Mouse (Mus musculus): ENCODE measurements around the gene Gm17268. TPM values are rescaled to one million over a fixed set of nuclear protein-coding genes. Genes with fewer than 3 reads are reported as not detected.

Gene Gm17268
- polyA plus RNA-seq, 1 experiment from 2014 or later = not detected

- Histone ChIP-seq H3K36me3 (ENCODE audit: control insufficient read depth, insufficient read depth, low read length) (no peaks in the 10 kb centered on the region), H3K27ac (replicated peaks; ENCODE audit: low read depth, low read length) (no peak overlapping the region), H3K4me3 (ENCODE audit: low read depth, low read length) (no peak overlapping the region), H3K9ac (ENCODE audit: low read depth, low read length) (no peak overlapping the region), H3K9me3 (ENCODE audit: control insufficient read depth, low read length) (no peaks in the 10 kb centered on the region), H3K4me1 (ENCODE audit: control insufficient read depth, insufficient read depth, low read length) (no peaks in the 10 kb centered on the region), H3K4me2 (ENCODE audit: low read depth, low read length) (no peak overlapping the region), H3K27me3 (replicated peaks; ENCODE audit: control insufficient read depth, insufficient read depth, low read length) (no peaks in the 10 kb centered on the region)
- no peak for DNase-seq (ENCODE audit: low spot score)
- no peak for ATAC-seq (ENCODE audit: low read depth)
- 66% methylated on average over 3 of the region's 3 CpGs for WGBS
These were observed 834 bp upstream of the Gm17268 start for GRCm38 (mm10) chr11:82039132-82039660.

DNA sequence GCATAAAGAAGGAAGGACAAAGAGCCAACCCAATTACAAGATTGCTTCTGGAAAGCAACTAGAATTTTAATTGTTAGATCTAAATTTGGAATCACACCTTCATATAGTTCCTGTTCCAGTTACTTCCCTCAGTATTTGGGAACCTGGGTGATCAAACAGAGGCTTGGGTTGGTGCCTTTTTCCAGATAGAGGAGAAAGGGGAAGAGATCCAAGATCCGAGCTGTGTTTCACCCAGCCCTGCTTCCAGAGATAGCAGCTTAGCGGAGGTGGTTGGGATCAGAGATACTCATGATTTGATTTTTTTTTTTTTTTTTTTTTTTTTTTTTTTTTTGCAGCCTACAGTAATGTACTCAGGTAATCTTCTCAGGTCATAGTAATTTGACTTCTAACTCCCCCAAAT is 2.5 kb downstream of the Gm17268 start:
- Histone ChIP-seq H3K9me3 (ENCODE audit: control insufficient read depth, low read length) (no peaks in the 10 kb centered on the region), H3K27me3 (replicated peaks; ENCODE audit: control insufficient read depth, insufficient read depth, low read length) (no peaks in the 10 kb centered on the region), H3K36me3 (ENCODE audit: control insufficient read depth, insufficient read depth, low read length) (no peaks in the 10 kb centered on the region), H3K9ac (ENCODE audit: low read depth, low read length) (no peak overlapping the region), H3K4me3 (ENCODE audit: low read depth, low read length) (no peak overlapping the region), H3K27ac (replicated peaks; ENCODE audit: low read depth, low read length) (no peak overlapping the region; the same call in 1 of the 2 replicates), H3K4me2 (ENCODE audit: low read depth, low read length) (no peak overlapping the region), H3K4me1 (ENCODE audit: control insufficient read depth, insufficient read depth, low read length) (peaks cover 19% of the 10 kb centered on the region)
- DNase-seq (ENCODE audit: low spot score) (no peak), ATAC-seq (ENCODE audit: low read depth) (no peak)
- 91% methylated on average over 2 of the region's 2 CpGs for WGBS

GRCm38 (mm10) chr11:82035356-82035755 is 3.0 kb downstream of the Gm17268 start, which contains the start of gene Ccl2:
Gene Ccl2, plus strand, starts transcription at chr11:82035571.
- no peaks in the 10 kb centered on the region for H3K9me3 ChIP-seq (ENCODE audit: control insufficient read depth, low read length)
- no peaks in the 10 kb centered on the region for H3K27me3 ChIP-seq (replicated peaks; ENCODE audit: control insufficient read depth, insufficient read depth, low read length)
- no peak within 1 kb of the TSS for H3K4me3 ChIP-seq (ENCODE audit: low read depth, low read length)
- H3K36me3 ChIP-seq (ENCODE audit: control insufficient read depth, insufficient read depth, low read length) = no peaks in the 10 kb centered on the region
- DNase-seq (ENCODE audit: low spot score) = peak; percentile 75
- ATAC-seq (ENCODE audit: low read depth) = peak; percentile 67; the same call in 1 of the 2 replicates
- H3K4me1 ChIP-seq (ENCODE audit: control insufficient read depth, insufficient read depth, low read length) = peaks cover 19% of the 10 kb centered on the region
- no peak within 1 kb of the TSS for H3K9ac ChIP-seq (ENCODE audit: low read depth, low read length)
- H3K27ac ChIP-seq (replicated peaks; ENCODE audit: low read depth, low read length) = no peak within 1 kb of the TSS; the same call in 1 of the 2 replicates
- 29% methylated on average over 5 of the region's 5 CpGs for WGBS
- no peak within 1 kb of the TSS for H3K4me2 ChIP-seq (ENCODE audit: low read depth, low read length)

DNA sequence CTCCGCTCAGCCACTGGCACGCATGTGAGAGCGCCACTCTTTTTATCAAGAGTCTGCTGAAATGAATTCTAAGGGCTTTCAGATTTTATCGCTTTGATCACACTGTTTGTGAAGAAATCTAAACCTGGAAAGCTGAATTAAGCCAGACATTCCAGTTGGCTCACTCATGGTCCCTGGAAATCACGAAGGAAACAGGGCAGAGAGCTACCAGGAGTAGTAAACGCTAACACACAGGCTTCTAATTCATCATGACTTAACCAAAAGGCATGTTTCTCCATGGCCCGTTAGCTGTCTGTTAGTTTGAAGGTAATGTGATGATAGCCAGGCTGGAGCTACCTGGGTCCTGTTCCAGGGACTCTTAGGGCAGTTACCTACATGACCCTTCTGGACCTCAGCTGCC is 3.9 kb downstream of the Gm17268 start:
- H3K36me3 ChIP-seq (ENCODE audit: control insufficient read depth, insufficient read depth, low read length) = no peaks in the 10 kb centered on the region
- no peak overlapping the region for H3K4me2 ChIP-seq (ENCODE audit: low read depth, low read length)
- no peak overlapping the region for H3K27ac ChIP-seq (replicated peaks; ENCODE audit: low read depth, low read length)
- no peak overlapping the region for H3K9ac ChIP-seq (ENCODE audit: low read depth, low read length)
- ATAC-seq (ENCODE audit: low read depth) (no peak), DNase-seq (ENCODE audit: low spot score) (no peak)
- no peak overlapping the region for H3K4me3 ChIP-seq (ENCODE audit: low read depth, low read length)
- no peaks in the 10 kb centered on the region for H3K27me3 ChIP-seq (replicated peaks; ENCODE audit: control insufficient read depth, insufficient read depth, low read length)
- WGBS = 70% methylated on average over 7 of the region's 7 CpGs
- H3K9me3 ChIP-seq (ENCODE audit: control insufficient read depth, low read length) = no peaks in the 10 kb centered on the region
- H3K4me1 ChIP-seq (ENCODE audit: control insufficient read depth, insufficient read depth, low read length) = peaks cover 19% of the 10 kb centered on the region

DNA sequence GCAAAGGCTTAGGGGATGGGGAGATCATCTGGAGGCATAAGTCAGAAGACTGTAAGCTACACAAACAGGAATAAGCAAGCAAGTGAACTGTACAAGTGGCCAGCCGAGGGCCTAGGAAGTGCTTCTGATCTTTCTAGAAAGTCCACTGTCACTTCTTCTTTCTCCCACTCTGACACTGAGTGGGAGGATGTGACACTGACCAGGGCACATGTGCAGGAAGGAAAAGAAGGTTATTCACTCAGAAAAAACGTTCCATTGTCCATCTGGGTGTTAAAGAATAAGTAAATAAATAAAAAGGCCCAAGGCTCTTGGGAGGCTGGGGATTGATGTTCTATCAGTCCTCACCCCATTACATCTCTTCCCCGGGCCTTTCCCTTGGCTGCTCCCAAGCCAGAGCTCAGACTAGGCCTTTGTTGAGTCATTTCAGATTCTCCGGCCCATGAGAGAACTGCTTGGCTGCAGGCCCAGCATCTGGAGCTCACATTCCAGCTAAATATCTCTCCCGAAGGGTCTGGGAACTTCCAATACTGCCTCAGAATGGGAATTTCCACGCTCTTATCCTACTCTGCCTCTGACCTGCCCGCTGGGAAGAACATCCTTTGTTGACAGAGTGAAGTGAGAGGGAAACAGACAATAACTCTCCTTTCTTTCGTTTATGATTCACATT is 5.6 kb downstream of the Gm17268 start:
- H3K9ac ChIP-seq (ENCODE audit: low read depth, low read length) = no peak overlapping the region
- DNase-seq (ENCODE audit: low spot score) (peak; percentile 93), ATAC-seq (ENCODE audit: low read depth) (peak; percentile 83)
- no peaks in the 10 kb centered on the region for H3K36me3 ChIP-seq (ENCODE audit: control insufficient read depth, insufficient read depth, low read length)
- no peak overlapping the region for H3K4me3 ChIP-seq (ENCODE audit: low read depth, low read length)
- no peak overlapping the region for H3K4me2 ChIP-seq (ENCODE audit: low read depth, low read length)
- peaks cover 19% of the 10 kb centered on the region for H3K4me1 ChIP-seq (ENCODE audit: control insufficient read depth, insufficient read depth, low read length)
- no peaks in the 10 kb centered on the region for H3K9me3 ChIP-seq (ENCODE audit: control insufficient read depth, low read length)
- WGBS = 25% methylated on average over 8 of the region's 8 CpGs
- peak overlapping the region; percentile 77 for H3K27ac ChIP-seq (replicated peaks; ENCODE audit: low read depth, low read length)
- no peaks in the 10 kb centered on the region for H3K27me3 ChIP-seq (replicated peaks; ENCODE audit: control insufficient read depth, insufficient read depth, low read length)

GRCm38 (mm10) chr11:82032136-82032535 is 6.2 kb downstream of the Gm17268 start:
- Histone ChIP-seq H3K4me1 (ENCODE audit: control insufficient read depth, insufficient read depth, low read length) (peaks cover 19% of the 10 kb centered on the region), H3K9ac (ENCODE audit: low read depth, low read length) (no peak overlapping the region), H3K9me3 (ENCODE audit: control insufficient read depth, low read length) (no peaks in the 10 kb centered on the region), H3K4me2 (ENCODE audit: low read depth, low read length) (no peak overlapping the region), H3K36me3 (ENCODE audit: control insufficient read depth, insufficient read depth, low read length) (no peaks in the 10 kb centered on the region), H3K27me3 (replicated peaks; ENCODE audit: control insufficient read depth, insufficient read depth, low read length) (no peaks in the 10 kb centered on the region), H3K27ac (replicated peaks; ENCODE audit: low read depth, low read length) (peak overlapping the region; percentile 77), H3K4me3 (ENCODE audit: low read depth, low read length) (no peak overlapping the region)
- DNase-seq (ENCODE audit: low spot score) (no peak), ATAC-seq (ENCODE audit: low read depth) (no peak)

GRCm38 (mm10) chr11:82030171-82030570 is 8.2 kb downstream of the Gm17268 start:
- H3K9ac ChIP-seq (ENCODE audit: low read depth, low read length) = no peak overlapping the region
- ATAC-seq (ENCODE audit: low read depth) = no peak
- WGBS = 73% methylated on average over 2 of the region's 2 CpGs
- no peak overlapping the region for H3K4me2 ChIP-seq (ENCODE audit: low read depth, low read length)
- H3K27me3 ChIP-seq (replicated peaks; ENCODE audit: control insufficient read depth, insufficient read depth, low read length) = no peaks in the 10 kb centered on the region
- no peaks in the 10 kb centered on the region for H3K9me3 ChIP-seq (ENCODE audit: control insufficient read depth, low read length)
- no peak overlapping the region for H3K27ac ChIP-seq (replicated peaks; ENCODE audit: low read depth, low read length)
- no peaks in the 10 kb centered on the region for H3K36me3 ChIP-seq (ENCODE audit: control insufficient read depth, insufficient read depth, low read length)
- peaks cover 19% of the 10 kb centered on the region for H3K4me1 ChIP-seq (ENCODE audit: control insufficient read depth, insufficient read depth, low read length)
- DNase-seq (ENCODE audit: low spot score) = no peak
- H3K4me3 ChIP-seq (ENCODE audit: low read depth, low read length) = no peak overlapping the region

GRCm38 (mm10) chr11:82023769-82024168 is 14.6 kb downstream of the Gm17268 start:
- no peak for DNase-seq (ENCODE audit: low spot score)
- H3K9me3 ChIP-seq (ENCODE audit: control insufficient read depth, low read length) = no peaks in the 10 kb centered on the region
- H3K4me1 ChIP-seq (ENCODE audit: control insufficient read depth, insufficient read depth, low read length) = no peaks in the 10 kb centered on the region
- H3K27ac ChIP-seq (replicated peaks; ENCODE audit: low read depth, low read length) = no peak overlapping the region
- no peak for ATAC-seq (ENCODE audit: low read depth)
- WGBS = 76% methylated on average over 4 of the region's 4 CpGs
- no peak overlapping the region for H3K4me3 ChIP-seq (ENCODE audit: low read depth, low read length)
- no peak overlapping the region for H3K4me2 ChIP-seq (ENCODE audit: low read depth, low read length)
- no peaks in the 10 kb centered on the region for H3K27me3 ChIP-seq (replicated peaks; ENCODE audit: control insufficient read depth, insufficient read depth, low read length)
- H3K9ac ChIP-seq (ENCODE audit: low read depth, low read length) = no peak overlapping the region
- H3K36me3 ChIP-seq (ENCODE audit: control insufficient read depth, insufficient read depth, low read length) = no peaks in the 10 kb centered on the region

GRCm38 (mm10) chr11:82022504-82023056 is 15.8 kb downstream of the Gm17268 start:
- no peaks in the 10 kb centered on the region for H3K36me3 ChIP-seq (ENCODE audit: control insufficient read depth, insufficient read depth, low read length)
- H3K4me1 ChIP-seq (ENCODE audit: control insufficient read depth, insufficient read depth, low read length) = no peaks in the 10 kb centered on the region
- DNase-seq (ENCODE audit: low spot score) (no peak), ATAC-seq (ENCODE audit: low read depth) (no peak)
- H3K9ac ChIP-seq (ENCODE audit: low read depth, low read length) = no peak overlapping the region
- H3K9me3 ChIP-seq (ENCODE audit: control insufficient read depth, low read length) = no peaks in the 10 kb centered on the region
- H3K4me3 ChIP-seq (ENCODE audit: low read depth, low read length) = no peak overlapping the region
- no peak overlapping the region for H3K27ac ChIP-seq (replicated peaks; ENCODE audit: low read depth, low read length)
- H3K4me2 ChIP-seq (ENCODE audit: low read depth, low read length) = no peak overlapping the region
- 89% methylated on average over 6 of the region's 6 CpGs for WGBS
- no peaks in the 10 kb centered on the region for H3K27me3 ChIP-seq (replicated peaks; ENCODE audit: control insufficient read depth, insufficient read depth, low read length)

Measured in embryonic facial prominence, embryonic 14.5 days (tissue).